Mouse (Mus musculus) retina, adult 2 months (tissue): Measurements from ENCODE around the gene Prodh2.
A peak's percentile ranks its signal among the peaks of the same experiment; 100 is the strongest.

Experiments
- DNase-seq: peaks from one replicate; pipeline ENCODE4 v3.0.0-alpha.2; 2012; ENCODE audit warnings: low read depth, low spot score

Prodh2 gene

DNA sequence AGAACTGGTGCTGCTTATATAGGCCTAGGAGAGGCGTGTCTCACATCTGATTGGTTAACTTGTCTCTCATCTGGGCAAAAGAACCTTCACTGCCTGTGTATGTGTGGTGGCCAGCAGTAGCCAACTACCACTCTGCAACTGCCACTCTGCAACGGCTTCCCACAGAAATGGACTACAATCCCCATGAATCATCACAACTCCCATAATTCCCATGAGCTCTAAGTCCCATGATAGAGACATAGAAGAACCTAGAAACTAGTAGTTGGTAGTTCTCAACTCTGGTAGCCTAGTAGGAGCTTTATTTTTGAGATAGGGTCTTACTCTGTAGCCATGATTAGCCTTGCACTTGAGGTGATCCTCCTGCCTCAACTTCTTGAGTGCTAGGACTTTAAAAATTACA is 56.5 kb downstream of the Prodh2 start:
- no peak for DNase-seq

DNA sequence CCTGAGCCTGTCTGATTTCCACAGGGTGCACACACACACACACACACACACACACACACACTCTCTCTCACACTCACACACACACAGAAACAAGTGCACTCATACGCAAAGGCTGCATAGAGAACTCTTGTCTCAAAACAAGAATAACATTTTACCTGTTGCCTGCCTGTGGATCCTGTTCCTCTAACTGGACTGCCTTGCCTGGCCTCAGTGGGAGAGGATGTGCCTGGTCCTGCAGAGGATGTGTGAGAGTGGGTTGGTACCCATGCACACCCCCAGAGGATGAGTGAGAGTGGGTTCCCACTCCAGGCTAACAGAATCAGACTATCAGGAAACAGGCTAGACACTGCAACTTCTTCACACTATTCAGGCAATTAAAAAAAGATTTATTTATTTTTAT is 57.2 kb downstream of the Prodh2 start:
- DNase-seq = no peak

DNA sequence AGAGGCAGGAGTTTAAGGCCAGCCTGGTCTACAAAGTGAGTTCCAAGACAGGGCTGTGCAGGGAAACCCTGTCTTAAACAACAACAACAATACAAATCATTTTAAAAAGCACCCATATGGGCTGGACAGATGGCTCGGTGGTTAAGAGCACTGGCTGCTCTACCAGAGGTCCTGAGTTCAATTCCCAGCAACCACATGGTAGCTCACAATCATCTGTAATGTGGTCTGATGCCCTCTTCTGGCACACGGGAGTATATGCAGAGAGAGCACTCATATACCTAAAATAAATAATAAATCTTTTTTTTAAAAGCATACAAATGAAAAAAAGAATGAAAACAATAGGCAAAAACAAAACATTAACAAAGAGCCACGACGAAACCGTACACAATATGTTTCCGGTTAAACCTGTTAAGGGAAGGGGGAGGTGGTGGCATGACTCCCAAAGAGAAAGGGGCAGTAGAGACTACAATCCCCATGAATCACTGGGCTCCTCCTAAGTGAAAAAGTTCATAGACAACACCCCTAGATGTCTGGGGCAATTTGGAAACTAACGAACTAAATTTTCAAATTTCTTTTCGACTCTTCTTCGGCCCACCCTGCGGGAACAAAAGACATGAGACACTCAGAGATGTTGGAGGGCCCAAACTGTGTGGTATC is 58.2 kb downstream of the Prodh2 start:
- DNase-seq = peak; percentile 71

DNA sequence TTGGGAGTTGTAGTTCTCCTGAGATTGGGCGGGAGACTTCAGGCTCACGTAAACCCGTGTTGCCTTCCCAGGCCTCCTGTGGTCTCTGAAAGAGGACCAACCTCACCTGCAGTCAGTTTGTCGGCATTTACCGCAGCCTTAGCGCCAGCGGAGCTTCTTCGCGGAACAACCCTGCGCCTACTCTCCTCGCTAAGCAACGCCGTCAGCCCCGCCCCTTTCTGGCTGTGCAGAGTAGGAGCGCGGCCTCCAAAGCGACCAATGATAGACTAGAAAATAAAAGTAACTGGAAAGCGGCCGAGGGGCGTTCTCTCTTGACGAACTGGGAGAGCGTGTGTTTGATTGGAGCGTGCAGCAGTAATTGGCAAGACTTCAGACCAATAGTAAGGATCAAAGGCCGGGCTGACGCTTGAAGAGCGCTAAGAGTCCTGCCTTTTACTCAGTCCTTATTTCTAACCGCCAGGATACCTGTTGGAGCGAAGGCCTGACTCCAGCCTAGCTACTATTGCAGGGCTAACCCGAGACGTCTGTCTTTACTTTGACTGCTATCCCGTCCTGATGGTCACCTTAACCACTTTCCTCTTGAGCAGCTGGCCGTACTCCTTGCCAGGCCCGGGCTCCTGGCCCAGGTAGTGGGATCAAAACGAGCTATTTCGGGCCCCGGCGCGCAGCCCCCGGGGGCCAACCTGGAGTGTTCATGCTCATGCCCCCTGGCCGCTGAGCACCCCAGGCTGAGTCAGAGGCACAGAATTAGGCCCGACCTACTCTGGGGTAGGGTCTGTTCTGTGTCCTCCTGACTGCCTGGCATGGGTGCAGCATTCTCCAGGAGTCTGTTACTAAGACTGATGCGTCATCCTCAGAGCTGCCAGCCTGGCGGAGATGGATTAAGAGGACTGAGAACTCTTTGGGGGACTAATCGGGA is 58.9 kb downstream of the Prodh2 start, which contains the start of the genes Hspb6 and Proser3:
Gene Hspb6 (plus strand): TSS at position 77 of the 919 bp plus-strand sequence.
Gene Proser3 (minus strand): TSS at position 198 of the 919 bp plus-strand sequence.
- peak; percentile 93 for DNase-seq

DNA sequence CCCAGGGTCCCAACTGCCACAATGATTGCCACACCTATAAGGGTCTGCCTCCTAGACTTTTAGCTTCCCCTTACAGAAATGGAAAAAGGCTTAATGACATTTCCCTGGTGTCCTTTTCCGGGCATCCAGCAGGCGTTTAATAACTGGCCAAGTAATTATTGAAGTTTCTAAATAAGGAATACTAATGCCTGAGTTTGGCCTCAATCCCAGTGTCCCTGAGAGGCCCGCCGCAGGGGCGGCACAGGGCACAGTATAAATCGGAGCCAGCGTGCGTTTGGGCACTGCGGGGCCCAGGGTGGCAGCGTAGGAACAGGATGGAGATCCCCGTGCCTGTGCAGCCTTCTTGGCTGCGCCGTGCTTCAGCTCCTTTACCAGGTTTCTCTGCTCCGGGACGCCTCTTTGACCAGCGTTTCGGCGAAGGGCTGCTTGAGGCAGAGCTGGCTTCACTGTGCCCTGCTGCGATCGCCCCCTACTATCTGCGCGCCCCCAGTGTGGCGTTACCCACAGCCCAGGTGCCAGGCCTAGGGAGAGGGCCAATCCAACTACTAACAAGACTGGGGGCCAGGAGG is 59.7 kb downstream of the Prodh2 start:
- peak; percentile 60 for DNase-seq

DNA sequence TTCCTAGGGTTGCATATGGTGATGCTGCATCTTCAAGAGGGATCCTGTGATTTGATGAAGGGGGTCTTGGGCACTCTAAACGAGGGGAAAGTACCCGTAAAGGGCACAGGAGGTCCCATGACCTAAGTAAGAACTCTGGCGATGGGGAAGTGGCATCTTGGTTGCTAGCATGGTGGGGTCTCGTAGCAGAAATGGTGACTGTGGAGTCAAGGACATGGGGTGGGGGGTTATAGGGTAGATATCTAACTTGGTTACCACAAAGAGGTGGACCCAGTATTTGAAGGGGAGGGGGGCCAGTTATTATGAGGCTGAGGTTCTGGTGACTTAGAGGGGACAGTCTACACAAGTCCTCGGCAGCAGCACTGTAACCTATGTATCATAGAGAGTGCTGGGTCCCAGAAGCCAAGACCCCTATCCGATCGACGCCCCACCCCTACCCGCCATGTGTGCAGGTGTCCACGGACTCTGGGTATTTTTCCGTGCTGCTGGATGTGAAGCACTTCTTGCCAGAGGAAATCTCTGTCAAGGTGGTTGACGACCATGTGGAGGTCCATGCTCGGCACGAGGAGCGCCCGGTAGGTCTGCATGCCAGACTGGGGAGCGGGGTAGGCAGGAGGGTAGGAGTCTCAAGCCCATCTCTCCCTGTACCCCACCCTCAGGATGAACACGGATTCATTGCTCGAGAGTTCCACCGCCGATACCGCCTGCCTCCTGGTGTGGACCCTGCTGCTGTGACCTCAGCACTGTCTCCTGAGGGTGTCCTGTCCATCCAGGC is 60.6 kb downstream of the Prodh2 start:
- no peak for DNase-seq

DNA sequence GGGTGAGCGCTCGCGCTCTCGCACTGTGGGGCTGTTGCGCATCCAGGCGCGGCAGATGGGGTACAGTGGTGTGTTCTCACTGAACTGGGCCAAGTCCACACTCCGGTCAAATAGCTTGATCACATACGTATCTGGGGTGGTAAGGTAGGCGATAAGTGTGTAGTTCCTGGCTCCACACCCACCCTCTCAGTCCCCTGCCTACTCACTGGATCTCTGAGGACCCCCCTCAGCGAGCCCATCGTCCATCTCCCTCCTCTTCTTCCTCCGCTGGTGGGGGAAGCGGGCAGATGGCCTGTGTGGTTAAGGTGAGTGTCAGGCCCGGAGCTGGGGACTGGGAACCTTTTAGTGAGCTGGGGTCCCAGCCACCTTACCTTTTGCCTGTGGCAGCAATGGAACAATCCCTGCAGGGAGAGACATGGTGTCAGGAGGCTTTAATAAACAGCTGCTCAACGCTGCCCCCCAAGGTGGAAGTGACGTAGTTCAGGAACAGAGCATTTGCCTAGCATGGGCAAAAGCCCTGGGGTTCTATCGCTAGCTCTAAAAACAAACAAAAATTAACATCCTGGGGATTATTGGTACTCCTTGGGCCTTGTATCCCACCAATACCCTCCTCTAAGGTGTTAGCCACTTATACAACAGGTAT is 63.6 kb downstream of the Prodh2 start:
- no peak for DNase-seq

DNA sequence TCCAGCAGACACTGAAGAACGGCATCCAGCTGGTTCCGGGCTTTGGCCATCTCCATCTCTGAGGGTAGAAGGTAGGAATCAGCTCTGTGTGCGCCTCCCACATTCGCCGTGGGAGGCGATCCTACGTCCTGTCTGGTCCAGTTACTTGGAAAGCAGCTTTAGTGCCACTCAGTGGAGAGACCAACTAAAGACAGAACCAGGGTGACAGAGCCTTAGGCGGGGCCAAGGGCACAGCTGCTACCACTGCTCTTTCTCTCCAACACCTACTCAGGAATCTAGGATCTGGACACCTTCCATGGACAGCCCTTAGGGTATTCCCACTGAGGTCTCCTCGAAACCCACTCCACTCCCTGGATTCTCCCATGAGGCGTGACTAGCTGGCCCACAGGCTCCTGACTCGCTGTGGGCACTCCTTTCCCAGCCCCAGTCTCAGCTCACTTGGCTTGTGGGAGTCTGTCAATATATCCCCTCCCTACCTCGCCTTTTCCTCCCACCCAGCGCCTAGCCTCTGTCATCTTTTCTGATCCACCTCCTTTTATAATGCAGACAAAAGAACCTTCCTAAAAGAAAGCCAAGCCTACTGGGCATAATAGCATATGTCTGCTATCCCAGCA is 64.6 kb downstream of the Prodh2 start:
- DNase-seq = no peak

DNA sequence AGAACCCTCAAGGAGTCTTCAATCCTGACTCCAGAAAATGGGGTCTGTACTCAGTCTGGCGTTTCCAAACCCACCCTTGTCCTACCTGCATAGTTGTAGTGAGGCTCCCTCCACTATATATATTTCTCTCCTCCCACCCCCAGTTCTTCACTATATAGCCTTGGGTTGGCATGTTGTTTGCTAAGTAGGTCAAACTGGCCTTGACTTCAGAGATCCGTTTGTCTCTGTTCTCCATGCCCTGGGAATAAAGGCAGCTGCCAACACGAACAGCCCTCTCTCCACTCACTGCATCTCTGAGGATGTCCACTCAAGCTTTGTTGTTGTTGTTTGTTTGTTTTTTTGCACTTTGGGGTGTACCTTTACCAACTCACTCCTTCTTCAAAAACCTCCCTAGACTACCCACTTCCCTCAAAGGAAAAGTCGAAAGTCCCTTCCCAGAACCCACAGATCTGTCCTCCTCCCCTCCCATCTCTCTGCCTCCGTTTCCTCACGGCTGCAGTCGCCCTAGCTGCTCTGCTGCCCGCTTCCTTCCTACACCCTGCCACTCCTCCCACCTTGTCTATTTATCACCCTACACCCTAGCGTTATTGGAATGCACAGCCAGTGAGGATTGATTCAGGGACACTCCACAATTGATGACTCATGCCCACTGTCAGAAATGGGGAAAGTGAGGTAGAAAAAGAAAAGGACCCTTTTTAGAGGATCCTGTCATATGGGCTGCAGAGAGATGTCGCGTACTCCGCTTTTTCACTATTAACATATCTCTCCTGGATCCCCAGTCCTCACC is 65.4 kb downstream of the Prodh2 start:
- no peak for DNase-seq

DNA sequence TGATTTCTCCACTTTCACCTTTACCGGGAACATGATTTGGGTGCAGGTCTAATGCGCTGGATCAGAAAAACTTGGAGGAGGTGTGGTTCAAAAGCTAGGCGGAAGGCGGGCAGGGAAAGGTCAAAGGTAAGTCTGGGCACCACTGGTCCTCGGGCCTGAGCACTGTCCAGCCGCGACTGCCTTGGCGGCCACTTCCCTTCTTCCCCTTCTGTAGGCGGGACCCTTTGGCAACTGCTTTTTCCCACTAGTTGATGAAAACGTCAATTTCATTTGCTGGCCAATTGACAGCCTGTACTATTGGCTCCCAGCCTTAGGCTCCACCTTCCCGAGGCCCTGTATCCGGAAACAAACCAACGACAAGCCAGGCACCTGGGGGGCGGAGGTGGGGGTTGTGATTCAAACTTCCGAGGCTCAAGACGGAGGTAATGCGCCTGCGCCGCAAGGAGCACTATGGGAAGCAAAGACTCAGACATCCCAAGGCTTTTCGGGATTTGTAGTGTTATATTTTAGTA is 66.1 kb downstream of the Prodh2 start, which contains the start of gene Lin37:
Gene Lin37 (minus strand): TSS at position 396 of the 512 bp plus-strand sequence.
- DNase-seq = peak; percentile 96

DNA sequence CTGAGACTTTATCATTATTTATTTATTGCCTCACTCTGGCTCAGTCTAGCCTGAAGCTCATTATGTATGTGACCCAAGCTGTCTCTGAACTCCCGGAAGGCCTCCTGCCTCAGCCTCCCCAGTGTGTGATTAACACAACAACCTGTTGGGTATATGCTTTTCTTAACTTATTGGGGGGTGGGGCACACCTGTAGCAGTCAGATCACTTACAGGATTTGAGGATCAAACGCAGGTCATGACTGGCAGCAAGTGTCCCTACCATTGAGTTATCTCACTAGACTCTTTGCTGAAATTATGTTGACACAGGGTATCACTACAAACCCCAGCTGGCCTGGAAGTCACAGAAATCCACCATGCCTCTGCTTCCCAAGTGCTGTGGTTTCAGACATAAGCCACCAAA is 66.9 kb downstream of the Prodh2 start:
- no peak for DNase-seq

DNA sequence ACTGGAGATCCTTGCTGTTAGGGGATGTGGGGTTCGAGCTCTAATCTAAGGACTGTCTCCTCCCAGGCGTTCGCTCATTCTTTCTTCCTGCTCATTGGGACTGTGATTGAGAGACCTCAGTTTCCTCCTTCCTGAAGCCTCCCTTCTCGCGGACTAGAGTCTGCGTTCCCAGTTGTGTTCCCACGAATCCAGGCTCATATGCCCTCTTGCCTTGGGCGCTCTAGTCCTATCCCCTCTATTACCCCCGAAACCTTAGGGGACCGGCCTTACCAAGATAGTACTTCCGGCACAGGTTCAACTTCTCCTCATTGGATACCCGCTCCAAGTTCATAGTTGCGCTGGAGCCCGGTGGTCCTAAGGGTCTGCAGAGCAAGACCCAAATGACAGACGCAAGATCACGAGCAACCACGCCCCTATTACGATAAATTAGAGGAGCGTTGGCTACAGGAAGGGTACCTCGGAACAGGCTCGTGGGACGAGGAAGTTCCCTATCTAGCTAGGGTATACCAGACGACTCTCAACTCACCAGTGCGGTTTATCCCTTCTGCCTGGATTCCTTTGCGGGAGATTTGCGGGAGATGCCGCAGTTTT is 69.2 kb downstream of the Prodh2 start:
- no peak for DNase-seq
